Mouse (Mus musculus) heart, postnatal 14 days (tissue): ENCODE results near the gene Spag9. TPM values are rescaled to one million over a fixed set of nuclear protein-coding genes. Genes with fewer than 3 reads are reported as not detected.

Experiments used
- DNase-seq, 2 experiments: peaks; one replicate each; pipeline ENCODE4 v3.0.0; 2021 to 2022
- intact Hi-C: fragments of 180-260 bp; cut with DNase I; formaldehyde crosslinking; loops from one replicate; pipeline ENCODE4 v1.15.1; 2025
- long read RNA-seq, 2 experiments: library from polyadenylated mRNA; stranded (forward); transcript quantifications; one replicate each; pipeline ENCODE4 v2.0.0; 2021
- total RNA-seq, 2 experiments: library from RNA; stranded (reverse); gene quantifications; 2 replicates each; pipeline ENCODE4 v1.2.3; 2021

Gene Spag9
- total RNA-seq = 100 to 1,000 TPM; 145 to 146 TPM
- long read RNA-seq, experiment 1, partial matches to known transcripts = 5 of 28 reads
- long read RNA-seq, experiment 1, other reads (novel, unspliced or antisense) = 23 of 28 reads
- long read RNA-seq, experiment 2, full-length matches to known transcripts = 1 of 22 reads
- long read RNA-seq, experiment 2, partial matches to known transcripts = 12 of 22 reads
- long read RNA-seq, experiment 2, other reads (novel, unspliced or antisense) = 9 of 22 reads

GRCm38 (mm10) chr11:93995720-93996305 lies at the start of gene Spag9:
TSS of gene Spag9 (plus strand) at chr11:93996091.
- intact Hi-C loops = loop anchor here (1.0 to 5.0 kb wide), 2 partner anchors 28 to 39 kb away; partner anchors contain the start of genes Gm20390, Nme1 and Nme2
- DNase-seq = peak; percentile 95 to 98

- intact Hi-C loops = no loop called here
- no peak for DNase-seq
These were observed 46.9 kb upstream of the Spag9 start for GRCm38 (mm10) chr11:93948887-93949567.

GRCm38 (mm10) chr11:93950045-93950444 lies 45.8 kb upstream of the Spag9 start:
- intact Hi-C loops = loop anchor here (10.0 kb wide), 1 partner anchor 265 kb away; the partner anchor contains the start of gene Tob1
- no peak for DNase-seq

- DNase-seq = no peak
- intact Hi-C loops = loop anchor here (10.0 kb wide), 1 partner anchor 262 kb away; the partner anchor contains the start of gene Tob1
These were observed 43.5 kb upstream of the Spag9 start for GRCm38 (mm10) chr11:93952376-93952775.

- DNase-seq = no peak
These were observed 41.1 kb upstream of the Spag9 start for GRCm38 (mm10) chr11:93954738-93955255.

GRCm38 (mm10) chr11:93955256-93956150 lies 40.4 kb upstream of the Spag9 start:
- DNase-seq = peak; percentile 94
- intact Hi-C loops = loop anchor here (5.0 to 10.0 kb wide), 2 partner anchors 42 to 259 kb away; partner anchors contain the start of genes Spag9 and Tob1

More at GRCm38 (mm10) chr11:93954738-93955255, 41.1 kb upstream of the Spag9 start:
- intact Hi-C loops = loop anchor here (5.0 to 10.0 kb wide), 2 partner anchors 43 to 260 kb away; partner anchors contain the start of genes Spag9 and Tob1

- intact Hi-C loops = loop anchor here (5.0 to 10.0 kb wide), 2 partner anchors 41 to 259 kb away; partner anchors contain the start of genes Spag9 and Tob1
- DNase-seq = no peak
These were observed 39.7 kb upstream of the Spag9 start, which contains the start of gene Nme2 for GRCm38 (mm10) chr11:93956159-93956558. TSS of gene Nme2 (minus strand) at chr11:93956259.

GRCm38 (mm10) chr11:93957031-93957555 lies 38.8 kb upstream of the Spag9 start:
- DNase-seq = no peak
- intact Hi-C loops = loop anchor here (5.0 to 10.0 kb wide), 2 partner anchors 40 to 258 kb away; partner anchors contain the start of genes Spag9 and Tob1

- DNase-seq = no peak
- intact Hi-C loops = loop anchor here (5.0 to 10.0 kb wide), 2 partner anchors 40 to 257 kb away; partner anchors contain the start of genes Spag9 and Tob1
These were observed 38.1 kb upstream of the Spag9 start for GRCm38 (mm10) chr11:93957746-93958145.

GRCm38 (mm10) chr11:93961482-93961881 lies 34.4 kb upstream of the Spag9 start:
- no peak for DNase-seq
- intact Hi-C loops = no loop called here

GRCm38 (mm10) chr11:93963013-93963412 lies 32.9 kb upstream of the Spag9 start:
- DNase-seq = no peak
- intact Hi-C loops = no loop called here

- intact Hi-C loops = no loop called here
- no peak for DNase-seq
These were observed 30.5 kb upstream of the Spag9 start for GRCm38 (mm10) chr11:93965391-93965790.

- no peak for DNase-seq
- intact Hi-C loops = no loop called here
These were observed 28.5 kb upstream of the Spag9 start for GRCm38 (mm10) chr11:93967381-93967780.

- intact Hi-C loops = loop anchor here (1.0 to 2.0 kb wide), 3 partner anchors 28 to 119 kb away; partner anchors contain the start of gene Spag9
These were observed 27.7 kb upstream of the Spag9 start, which contains the start of the genes Gm20390 and Nme1 for GRCm38 (mm10) chr11:93968005-93968847. TSS of gene Gm20390 (minus strand) at chr11:93968293. TSS of gene Nme1 (minus strand) at chr11:93968521.

GRCm38 (mm10) chr11:93968848-93969128 lies 27.1 kb upstream of the Spag9 start:
- DNase-seq = no peak
- intact Hi-C loops = loop anchor here (1.0 to 2.0 kb wide), 3 partner anchors 28 to 118 kb away; partner anchors contain the start of gene Spag9

More at GRCm38 (mm10) chr11:93968005-93968847, 27.7 kb upstream of the Spag9 start, which contains the start of the genes Gm20390 and Nme1:
- peak; percentile 94 to 98 for DNase-seq

GRCm38 (mm10) chr11:93969171-93969570 lies 26.7 kb upstream of the Spag9 start:
- no peak for DNase-seq
- intact Hi-C loops = loop anchor here (2.0 kb wide), 2 partner anchors 108 to 118 kb away; no protein-coding TSS in a partner anchor

GRCm38 (mm10) chr11:93969799-93970198 lies 26.1 kb upstream of the Spag9 start:
- intact Hi-C loops = loop anchor here (2.0 kb wide), 2 partner anchors 107 to 117 kb away; no protein-coding TSS in a partner anchor
- DNase-seq = no peak

GRCm38 (mm10) chr11:93972951-93973350 lies 22.9 kb upstream of the Spag9 start:
- intact Hi-C loops = no loop called here
- DNase-seq = no peak
